Mouse (Mus musculus) forebrain, embryonic 11.5 days (tissue): Measurements from ENCODE around the gene Fam90a1a. TPM values are rescaled to one million over a fixed set of nuclear protein-coding genes. Genes with fewer than 3 reads are reported as not detected.
A peak's percentile ranks its signal among the peaks of the same experiment; 100 is the strongest.

Experiments
- ATAC-seq: fragments of 200-750 bp; cut with Nextera tagmentation; replicated peaks from 2 replicates; pipeline ENCODE4 v1.8.0; 2017; ENCODE audit warnings: moderate TSS enrichment; ENCODE audit not compliant: low FRiP score
- DNase-seq: peaks from one replicate; pipeline ENCODE4 v3.0.0-alpha.2; 2017; ENCODE audit warnings: low spot score
- H3K27ac ChIP-seq: fragments of 300-500 bp; sonication (generic); 2 replicates; pipeline ENCODE4 v1.5.1; 2014; ENCODE audit warnings: low read depth, low read length
- H3K27me3 ChIP-seq: fragments of 300-500 bp; sonication (generic); 2 replicates; pipeline ENCODE4 v1.6.1; 2014; ENCODE audit warnings: mild to moderate bottlenecking, low read length, mixed read lengths; ENCODE audit not compliant: control insufficient read depth, insufficient read depth
- H3K36me3 ChIP-seq: fragments of 300-500 bp; sonication (generic); 2 replicates; pipeline ENCODE4 v1.6.1; 2014; ENCODE audit warnings: mild to moderate bottlenecking, low read length, moderate library complexity, mixed read lengths; ENCODE audit not compliant: control insufficient read depth, insufficient read depth
- H3K4me1 ChIP-seq: fragments of 300-500 bp; sonication (generic); replicated peaks from 2 replicates; pipeline ENCODE4 v1.6.1; 2014; ENCODE audit warnings: low read length, mixed read lengths; ENCODE audit not compliant: control insufficient read depth, insufficient read depth
- H3K4me2 ChIP-seq: fragments of 300-500 bp; sonication (generic); 2 replicates; pipeline ENCODE4 v1.6.1; 2014; ENCODE audit warnings: low read depth, mild to moderate bottlenecking, low read length, moderate library complexity, mixed read lengths; ENCODE audit not compliant: severe bottlenecking
- H3K4me3 ChIP-seq: fragments of 300-500 bp; sonication (generic); 2 replicates; pipeline ENCODE4 v1.5.1; 2014; ENCODE audit warnings: low read depth, low read length
- H3K9ac ChIP-seq: fragments of 300-500 bp; sonication (generic); 2 replicates; pipeline ENCODE4 v1.6.1; 2014; ENCODE audit warnings: low read length
- H3K9me3 ChIP-seq: fragments of 300-500 bp; sonication (generic); 2 replicates; pipeline ENCODE4 v1.6.1; 2016; ENCODE audit warnings: low read length, mixed read lengths; ENCODE audit not compliant: control insufficient read depth
- WGBS: fragments of 180-500 bp; shearing (Covaris S2); extraction: QIAGEN DNeasy Blood & Tissue Kit; methylation state at CpG from one replicate; pipeline ENCODE4 v1.1.7; 2014; 5-methylcytosine and 5-hydroxymethylcytosine counted together
- polyA plus RNA-seq: library from polyadenylated mRNA; unstranded; fragments of >200 nt; fragmentation: Nextera tagmentation; extraction: Ambion mirVana; gene quantifications from 2 replicates; pipeline ENCODE4 v1.2.1, GENCODE M21; 2014

Fam90a1a gene
- polyA plus RNA-seq, 1 experiment from 2014 or later, result not detected

GRCm38 (mm10) chr8:22004750-22005522 is 46.4 kb downstream of the Fam90a1a start:
- H3K36me3 ChIP-seq, result no peaks in the 10 kb centered on the region
- DNase-seq, result no peak
- ATAC-seq, result no peak
- no peak overlapping the region for H3K9ac ChIP-seq
- H3K4me1 ChIP-seq, result no peaks in the 10 kb centered on the region
- no peaks in the 10 kb centered on the region for H3K9me3 ChIP-seq
- H3K4me2 ChIP-seq, result no peak overlapping the region
- WGBS, result 86% methylated on average over 14 of the region's 14 CpGs
- no peak overlapping the region for H3K27ac ChIP-seq
- no peaks in the 10 kb centered on the region; the same call in 1 of the 2 replicates for H3K27me3 ChIP-seq
- no peak overlapping the region for H3K4me3 ChIP-seq

- Histone ChIP-seq H3K4me3 (no peak overlapping the region), H3K4me2 (no peak overlapping the region), H3K27me3 (peaks cover 4% of the 10 kb centered on the region), H3K9ac (no peak overlapping the region), H3K4me1 (no peaks in the 10 kb centered on the region), H3K36me3 (no peaks in the 10 kb centered on the region), H3K27ac (no peak overlapping the region), H3K9me3 (no peaks in the 10 kb centered on the region)
- no peak for ATAC-seq
- WGBS, result 74% methylated on average over 6 of the region's 6 CpGs
- DNase-seq, result no peak
These were observed 47.9 kb downstream of the Fam90a1a start for GRCm38 (mm10) chr8:22006423-22006822.

- Histone ChIP-seq H3K36me3 (no peaks in the 10 kb centered on the region), H3K4me2 (no peak overlapping the region), H3K4me1 (no peaks in the 10 kb centered on the region; the same call in 1 of the 2 replicates), H3K9ac (no peak overlapping the region), H3K4me3 (no peak overlapping the region), H3K9me3 (no peaks in the 10 kb centered on the region), H3K27me3 (peaks cover 11% of the 10 kb centered on the region), H3K27ac (no peak overlapping the region)
- ATAC-seq, result no peak
- 55% methylated on average over 3 of the region's 3 CpGs for WGBS
- no peak for DNase-seq
These were observed 50.9 kb downstream of the Fam90a1a start for GRCm38 (mm10) chr8:22009403-22009802.

- Histone ChIP-seq H3K27ac (no peak overlapping the region), H3K4me1 (no peaks in the 10 kb centered on the region; the same call in 1 of the 2 replicates), H3K27me3 (peaks cover 19% of the 10 kb centered on the region), H3K9me3 (no peaks in the 10 kb centered on the region), H3K4me2 (0 out of 2 replicates have a peak overlapping the region, but pooled peaks have one; percentile 11), H3K4me3 (no peak overlapping the region), H3K9ac (no peak overlapping the region), H3K36me3 (no peaks in the 10 kb centered on the region)
- ATAC-seq (peak; percentile 89), DNase-seq (peak; percentile 74)
- 35% methylated on average over 24 of the region's 24 CpGs for WGBS
These were observed 54.7 kb downstream of the Fam90a1a start for GRCm38 (mm10) chr8:22013034-22013707.

Other genes with a start within 250 kb of the Fam90a1a start
- gene Defa24, start 224.2 kb upstream of the Fam90a1a start, polyA plus RNA-seq, result not detected in 2 replicates
- gene Defb50, start 135.2 kb upstream of the Fam90a1a start, polyA plus RNA-seq, result not detected in 2 replicates
- gene Defb2, start 118.8 kb upstream of the Fam90a1a start, polyA plus RNA-seq, result not detected in 2 replicates
- gene Defb10, start 99.8 kb upstream of the Fam90a1a start, polyA plus RNA-seq, result not detected in 2 replicates
- not detected in 2 replicates for gene Defb9, start 73.3 kb upstream of the Fam90a1a start, polyA plus RNA-seq
- not detected in 2 replicates for gene Defb11, start 52.3 kb upstream of the Fam90a1a start, polyA plus RNA-seq
- not detected in 2 replicates for gene Defb15, start 26.0 kb upstream of the Fam90a1a start, polyA plus RNA-seq
- gene Defb35, start 20.4 kb upstream of the Fam90a1a start, polyA plus RNA-seq, result not detected in 2 replicates
- not detected in 2 replicates for gene Defb13, start 12.0 kb upstream of the Fam90a1a start, polyA plus RNA-seq
- gene Ccdc70, start 11.1 kb downstream of the Fam90a1a start, polyA plus RNA-seq, result not detected in 2 replicates
- gene Atp7b, start 101.6 kb downstream of the Fam90a1a start, polyA plus RNA-seq, result 2.3 and 2.6 TPM in 2 replicates
- gene Alg11, start 102.0 kb downstream of the Fam90a1a start, polyA plus RNA-seq, result 30.9 and 35.8 TPM in 2 replicates
- gene Nek5, start 166.3 kb downstream of the Fam90a1a start, polyA plus RNA-seq, result 0.21 and 0.24 TPM in 2 replicates
- 7.7 and 8.0 TPM in 2 replicates for gene Nek3, start 207.7 kb downstream of the Fam90a1a start, polyA plus RNA-seq
- 76.9 and 82.7 TPM in 2 replicates for gene Ckap2, start 227.1 kb downstream of the Fam90a1a start, polyA plus RNA-seq
- 45.5 and 45.9 TPM in 2 replicates for gene Vps36, start 234.1 kb downstream of the Fam90a1a start, polyA plus RNA-seq